Mouse (Mus musculus): ENCODE measurements around the gene Hcrtr1. TPM values are rescaled to one million over a fixed set of nuclear protein-coding genes. Genes with fewer than 3 reads are reported as not detected.

Gene Hcrtr1
- total RNA-seq, 2 experiments from 2014 or later = not detected

DNA sequence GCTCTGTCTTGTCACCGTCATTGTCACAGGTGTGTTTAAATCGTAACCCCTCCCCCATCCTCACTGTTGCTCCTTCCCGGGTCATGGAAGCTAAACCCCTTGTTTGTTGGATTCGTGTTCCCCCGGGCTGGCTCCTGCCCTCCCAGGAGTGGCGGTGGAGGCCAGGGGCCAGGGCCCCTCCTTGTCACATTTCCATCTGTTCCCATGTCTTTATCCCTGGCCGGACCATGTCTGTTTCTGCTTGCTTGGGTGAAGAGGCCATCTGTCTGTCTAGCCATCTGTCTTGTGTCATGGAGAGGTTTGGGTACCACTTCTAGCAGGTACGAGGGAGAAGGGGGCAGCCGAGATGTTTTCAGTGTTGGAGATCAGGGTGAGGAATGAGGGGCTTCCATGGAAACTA, 56.9 kb downstream of the Hcrtr1 start:
- intact Hi-C loops (cut with DNase I) = no loop called here
- DNase-seq (ENCODE audit: low spot score) = no peak

DNA sequence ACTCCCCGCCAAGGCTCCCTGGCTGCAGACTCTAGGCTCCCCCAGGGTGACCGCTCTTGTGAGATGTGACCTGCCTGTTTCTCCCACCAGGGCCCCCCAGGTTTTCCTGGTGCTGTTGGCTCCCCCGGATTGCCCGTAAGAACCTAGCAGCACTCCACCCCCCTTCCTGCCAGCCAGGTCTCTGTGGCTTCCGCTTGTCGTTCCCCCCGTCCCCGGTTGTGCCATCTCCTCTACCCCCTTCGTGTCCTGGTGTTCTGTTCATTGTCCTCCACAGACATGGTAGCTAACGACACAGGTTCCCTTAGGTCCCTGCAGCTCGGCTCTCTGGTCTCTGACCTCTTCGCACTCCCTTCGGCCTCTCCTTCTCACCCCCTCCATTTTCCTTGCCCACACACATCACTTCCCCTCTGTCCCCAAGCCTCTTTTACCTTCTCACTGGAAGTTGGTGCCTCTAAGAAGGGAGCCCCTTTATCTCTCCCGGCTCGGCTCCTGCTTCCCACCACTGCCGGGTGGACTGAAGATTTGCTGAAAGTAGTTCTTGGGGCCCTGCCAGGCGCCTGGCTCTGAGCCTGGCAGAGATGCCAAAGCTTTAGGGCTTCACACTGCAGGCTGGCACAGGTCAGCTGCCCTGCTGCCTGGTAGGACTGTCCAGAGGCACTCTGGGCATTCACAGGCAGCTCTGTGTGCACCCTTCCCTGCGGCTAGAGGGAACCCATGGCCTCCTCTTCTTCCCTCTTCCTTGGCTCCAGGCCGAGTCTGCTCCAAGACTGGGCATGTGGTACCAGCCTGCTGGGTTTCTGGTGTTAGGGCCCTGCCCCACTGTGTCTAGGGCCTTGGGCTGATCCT, 57.6 kb downstream of the Hcrtr1 start:
- DNase-seq (ENCODE audit: low spot score) = peak; percentile 13
- intact Hi-C loops (cut with DNase I) = no loop called here

Other genes with a start within 250 kb of the Hcrtr1 start
- under 1 TPM in 1 of 2 experiments, not detected in 1; 0.08 TPM for gene Spocd1, start 210.1 kb downstream of the Hcrtr1 start, total RNA-seq (2021)
- gene Adgrb2, start 154.5 kb downstream of the Hcrtr1 start, total RNA-seq (2021) = 1 to 10 TPM; 2.3 to 2.6 TPM
- gene Col16a1, start 91.5 kb downstream of the Hcrtr1 start, total RNA-seq (2021) = 1 to 10 TPM; 9.1 to 9.3 TPM
- gene Pef1, start 36.8 kb downstream of the Hcrtr1 start, total RNA-seq (2021) = 10 to 100 TPM; 34.7 to 36.6 TPM
- 10 to 100 TPM; 56.0 to 69.2 TPM for gene Tinagl1, start 35.8 kb upstream of the Hcrtr1 start, total RNA-seq (2021)
- not detected for gene Gm853, start 83.0 kb upstream of the Hcrtr1 start, total RNA-seq (2021)
- 1 to 10 TPM; 2.2 to 3.0 TPM for gene Serinc2, start 139.8 kb upstream of the Hcrtr1 start, total RNA-seq (2021)
- 1,000 to 10,000 TPM; 5,192 to 5,215 TPM for gene Fabp3, start 169.2 kb upstream of the Hcrtr1 start, total RNA-seq (2021)
- gene Gm10570, start 169.3 kb upstream of the Hcrtr1 start, total RNA-seq (2021) = under 1 TPM in 1 of 2 experiments, not detected in 1; 0.75 TPM
- 10 to 100 TPM; 26.2 to 28.9 TPM for gene Zcchc17, start 220.6 kb upstream of the Hcrtr1 start, total RNA-seq (2021)
- gene Snrnp40, start 220.8 kb upstream of the Hcrtr1 start, total RNA-seq (2021) = 10 to 100 TPM; 14.8 to 15.0 TPM